Mouse (Mus musculus): ENCODE data around the gene Setd1b.

GRCm38 (mm10) chr5:123098487-123098886 lies 43.5 kb upstream of the Setd1b start:
- TF ChIP-seq POLR2AphosphoS5 (IDR thresholded peaks at IDR 0.05; ENCODE audit: insufficient replicate concordance, low read depth, low read length) (no peak), CTCF (IDR thresholded peaks at IDR 0.05; ENCODE audit: low read depth, low read length) (no peak)
